Mouse (Mus musculus) embryonic facial prominence, embryonic 11.5 days (tissue): ENCODE measurements around the gene A830031A19Rik. TPM values are rescaled to one million over a fixed set of nuclear protein-coding genes. Genes with fewer than 3 reads are reported as not detected.

Source experiments
- ATAC-seq: fragments of 200-750 bp; cut with Nextera tagmentation; replicated peaks from 2 replicates; pipeline ENCODE4 v1.8.0; 2017; ENCODE audit warnings: low read depth; ENCODE audit not compliant: insufficient number of reproducible peaks, low FRiP score, low TSS enrichment
- DNase-seq: peaks from one replicate; pipeline ENCODE4 v3.0.0-alpha.2; 2015; ENCODE audit warnings: low spot score
- H3K27ac ChIP-seq: fragments of 300-500 bp; sonication (generic); replicated peaks from 2 replicates; pipeline ENCODE4 v1.5.1; 2014; ENCODE audit warnings: mild to moderate bottlenecking, low read depth, low read length, control low read depth
- H3K27me3 ChIP-seq: fragments of 300-500 bp; sonication (generic); 2 replicates; pipeline ENCODE4 v1.6.1; 2014; ENCODE audit warnings: mild to moderate bottlenecking, low read length, moderate library complexity, mixed read lengths; ENCODE audit not compliant: control insufficient read depth, insufficient read depth
- H3K36me3 ChIP-seq: fragments of 300-500 bp; sonication (generic); replicated peaks from 2 replicates; pipeline ENCODE4 v1.6.1; 2014; ENCODE audit warnings: low read depth, mild to moderate bottlenecking, low read length, moderate library complexity, mixed read lengths; ENCODE audit not compliant: control insufficient read depth, insufficient read depth
- H3K4me1 ChIP-seq: fragments of 300-500 bp; sonication (generic); 2 replicates; pipeline ENCODE4 v1.6.1; 2014; ENCODE audit warnings: low read length, mixed read lengths; ENCODE audit not compliant: control insufficient read depth, insufficient read depth
- H3K4me2 ChIP-seq: fragments of 300-500 bp; sonication (generic); 2 replicates; pipeline ENCODE4 v1.6.1; 2014; ENCODE audit warnings: low read depth, mild to moderate bottlenecking, control low read depth, low read length, moderate library complexity
- H3K4me3 ChIP-seq: fragments of 300-500 bp; sonication (generic); 2 replicates; pipeline ENCODE4 v1.5.1; 2014; ENCODE audit warnings: low read depth, low read length, control low read depth
- H3K9ac ChIP-seq: fragments of 300-500 bp; sonication (generic); replicated peaks from 2 replicates; pipeline ENCODE4 v1.6.1; 2014; ENCODE audit warnings: mild to moderate bottlenecking, control low read depth, low read length
- H3K9me3 ChIP-seq: fragments of 300-500 bp; sonication (generic); replicated peaks from 2 replicates; pipeline ENCODE4 v1.6.1; 2016; ENCODE audit warnings: mild to moderate bottlenecking, low read length, inconsistent platforms, mixed read lengths; ENCODE audit not compliant: control insufficient read depth
- WGBS: fragments of 180-500 bp; shearing (Covaris S2); extraction: QIAGEN DNeasy Blood & Tissue Kit; methylation state at CpG from one replicate; pipeline ENCODE4 v1.1.7; 2014; 5-methylcytosine and 5-hydroxymethylcytosine counted together
- polyA plus RNA-seq: library from polyadenylated mRNA; unstranded; fragments of >200 nt; fragmentation: Nextera tagmentation; extraction: Ambion mirVana; gene quantifications from 2 replicates; pipeline ENCODE4 v1.2.1, GENCODE M21; 2014

A830031A19Rik gene
- polyA plus RNA-seq, 1 experiment from 2014 or later, result not detected

DNA sequence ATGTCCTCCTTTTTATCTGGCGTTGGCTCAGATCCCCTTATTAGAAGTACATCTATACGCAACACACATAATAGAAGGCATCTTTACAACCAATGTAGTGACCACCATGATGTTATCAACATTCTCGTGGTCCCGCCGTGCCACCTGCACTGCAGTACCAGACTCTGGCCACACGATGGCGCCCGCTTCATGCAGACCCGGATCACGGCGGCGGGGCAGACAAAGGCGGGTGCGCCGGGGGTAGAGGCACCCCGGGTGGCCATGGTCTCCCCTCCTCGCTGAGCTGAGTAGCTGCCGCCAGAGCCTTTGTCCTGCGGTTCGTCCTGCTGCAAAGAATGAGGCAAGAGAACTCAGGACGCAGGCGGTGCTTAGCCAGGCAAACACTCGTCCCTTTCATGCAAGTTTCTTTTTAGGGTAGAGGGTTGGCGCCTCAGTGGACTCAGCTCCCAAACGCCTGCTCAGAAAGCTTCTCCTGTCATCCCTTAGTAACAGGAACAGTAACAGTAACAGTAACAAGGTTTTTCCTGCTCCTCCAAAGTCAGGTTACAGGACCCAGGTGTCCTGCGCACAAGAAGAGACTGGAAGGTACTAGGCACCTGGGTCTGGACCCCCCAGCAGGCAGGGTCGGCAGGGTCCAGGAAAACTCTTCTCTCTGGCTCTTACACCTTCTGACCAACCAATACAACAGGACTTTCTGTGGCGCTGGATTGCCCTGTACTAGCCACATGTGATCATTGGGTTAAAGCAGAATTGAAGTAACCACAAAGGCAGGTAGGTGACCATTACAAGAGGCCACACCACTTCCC, 25.4 kb downstream of the A830031A19Rik start:
- Histone ChIP-seq H3K27ac (no peak overlapping the region), H3K4me3 (peak overlapping the region; percentile 36), H3K36me3 (no peaks in the 10 kb centered on the region), H3K9me3 (no peaks in the 10 kb centered on the region), H3K9ac (peak overlapping the region; percentile 77), H3K27me3 (no peaks in the 10 kb centered on the region), H3K4me1 (no peaks in the 10 kb centered on the region), H3K4me2 (peak overlapping the region; percentile 69)
- ATAC-seq (peak; percentile 79), DNase-seq (peak; percentile 92)
- WGBS, result 5% methylated on average over 28 of the region's 28 CpGs

DNA sequence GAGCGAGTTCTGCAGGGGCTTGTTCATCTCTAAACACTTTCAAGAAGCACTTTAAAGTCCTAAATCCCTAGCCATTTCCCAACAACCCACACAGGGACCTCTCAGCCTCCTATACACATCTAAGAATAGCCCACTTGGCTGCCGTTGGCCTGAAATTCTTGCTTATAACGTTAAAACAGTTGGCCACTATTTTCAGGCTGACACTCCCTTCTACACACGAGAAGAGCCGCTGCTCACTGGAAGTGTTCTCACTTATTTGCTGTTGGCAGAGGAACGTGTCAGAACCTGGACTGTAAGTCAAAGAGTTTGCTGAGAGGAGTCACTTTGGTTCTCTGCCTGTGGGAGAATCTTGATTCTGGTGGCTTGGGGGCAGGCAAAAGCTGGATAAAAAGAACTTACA, 30.8 kb downstream of the A830031A19Rik start:
- ATAC-seq (no peak), DNase-seq (no peak)
- Histone ChIP-seq H3K4me1 (no peaks in the 10 kb centered on the region), H3K27ac (no peak overlapping the region), H3K27me3 (no peaks in the 10 kb centered on the region), H3K9ac (no peak overlapping the region), H3K4me2 (no peak overlapping the region), H3K36me3 (no peaks in the 10 kb centered on the region), H3K4me3 (no peak overlapping the region), H3K9me3 (no peaks in the 10 kb centered on the region)
- 82% methylated on average over 6 of the region's 6 CpGs for WGBS

DNA sequence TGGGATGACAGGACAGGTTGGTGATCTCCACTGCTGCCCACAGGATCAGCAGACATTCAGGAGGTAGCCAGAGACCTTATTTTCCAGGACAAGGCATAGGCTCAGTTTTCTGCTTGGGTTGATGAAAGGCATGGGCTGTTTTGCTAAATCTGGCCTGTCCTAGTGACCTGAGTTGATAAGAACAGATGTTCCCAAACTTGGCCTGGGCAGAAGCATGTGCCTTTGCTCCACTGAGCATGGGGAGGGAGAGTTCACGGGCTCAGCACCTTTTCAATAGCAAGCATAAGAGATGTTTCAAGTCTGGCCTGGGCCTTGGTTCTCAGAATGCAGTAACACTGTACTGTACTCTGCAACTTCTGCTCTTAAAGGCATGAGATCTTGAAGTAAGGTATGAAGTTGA, 54.1 kb downstream of the A830031A19Rik start:
- Histone ChIP-seq H3K27ac (no peak overlapping the region), H3K36me3 (no peaks in the 10 kb centered on the region), H3K4me3 (no peak overlapping the region), H3K4me1 (no peaks in the 10 kb centered on the region), H3K4me2 (no peak overlapping the region), H3K9me3 (no peaks in the 10 kb centered on the region), H3K27me3 (no peaks in the 10 kb centered on the region), H3K9ac (no peak overlapping the region)
- DNase-seq (no peak), ATAC-seq (no peak)
- WGBS, result 75% methylated on average over 1 of the region's 1 CpGs

DNA sequence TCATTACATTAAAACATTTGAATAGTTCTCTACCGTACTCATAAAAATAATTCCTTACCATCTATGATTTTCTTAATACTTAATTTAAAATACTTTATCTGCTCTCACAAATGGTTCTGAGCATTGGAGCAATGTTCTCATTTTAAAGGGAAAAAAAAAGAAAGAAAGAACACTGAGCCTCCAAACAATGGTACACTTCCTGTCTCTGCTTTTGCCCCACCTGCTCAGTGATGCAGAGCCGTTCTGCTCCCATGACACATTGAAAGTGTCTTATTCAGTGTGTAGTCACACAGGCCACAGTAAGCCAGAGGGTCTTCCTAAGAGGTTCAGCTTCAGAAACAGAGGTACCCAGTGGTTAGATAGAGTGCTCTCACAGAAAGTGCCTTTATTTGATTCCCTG, 56.1 kb downstream of the A830031A19Rik start:
- no peak overlapping the region for H3K4me3 ChIP-seq
- no peak overlapping the region for H3K27ac ChIP-seq
- WGBS, result 78% methylated on average over 2 of the region's 2 CpGs
- no peak overlapping the region for H3K9ac ChIP-seq
- H3K36me3 ChIP-seq, result no peaks in the 10 kb centered on the region
- no peaks in the 10 kb centered on the region for H3K4me1 ChIP-seq
- H3K27me3 ChIP-seq, result no peaks in the 10 kb centered on the region
- H3K4me2 ChIP-seq, result no peak overlapping the region
- no peaks in the 10 kb centered on the region for H3K9me3 ChIP-seq
- DNase-seq (no peak), ATAC-seq (no peak)

GRCm38 (mm10) chr11:24016647-24017179, 58.1 kb downstream of the A830031A19Rik start:
- no peak for ATAC-seq
- Histone ChIP-seq H3K4me1 (no peaks in the 10 kb centered on the region), H3K27me3 (no peaks in the 10 kb centered on the region), H3K9me3 (no peaks in the 10 kb centered on the region), H3K4me2 (no peak overlapping the region), H3K27ac (no peak overlapping the region), H3K9ac (no peak overlapping the region), H3K4me3 (no peak overlapping the region), H3K36me3 (no peaks in the 10 kb centered on the region)
- no peak for DNase-seq
- 38% methylated on average over 2 of the region's 2 CpGs for WGBS

- H3K27me3 ChIP-seq, result no peaks in the 10 kb centered on the region
- H3K4me3 ChIP-seq, result no peak overlapping the region
- 81% methylated on average over 3 of the region's 3 CpGs for WGBS
- ATAC-seq, result no peak
- no peak overlapping the region for H3K27ac ChIP-seq
- no peaks in the 10 kb centered on the region for H3K36me3 ChIP-seq
- H3K9me3 ChIP-seq, result no peaks in the 10 kb centered on the region
- no peaks in the 10 kb centered on the region for H3K4me1 ChIP-seq
- H3K4me2 ChIP-seq, result no peak overlapping the region
- no peak overlapping the region for H3K9ac ChIP-seq
- no peak for DNase-seq
Measured at GRCm38 (mm10) chr11:24016049-24016448, 58.8 kb downstream of the A830031A19Rik start.

- Histone ChIP-seq H3K27me3 (no peaks in the 10 kb centered on the region), H3K9me3 (no peaks in the 10 kb centered on the region), H3K36me3 (no peaks in the 10 kb centered on the region), H3K9ac (no peak overlapping the region), H3K4me3 (no peak overlapping the region), H3K4me1 (no peaks in the 10 kb centered on the region), H3K27ac (no peak overlapping the region), H3K4me2 (no peak overlapping the region)
- 75% methylated on average over 5 of the region's 5 CpGs for WGBS
- DNase-seq (no peak), ATAC-seq (no peak)
Measured at GRCm38 (mm10) chr11:24014642-24015041, 60.2 kb downstream of the A830031A19Rik start.

DNA sequence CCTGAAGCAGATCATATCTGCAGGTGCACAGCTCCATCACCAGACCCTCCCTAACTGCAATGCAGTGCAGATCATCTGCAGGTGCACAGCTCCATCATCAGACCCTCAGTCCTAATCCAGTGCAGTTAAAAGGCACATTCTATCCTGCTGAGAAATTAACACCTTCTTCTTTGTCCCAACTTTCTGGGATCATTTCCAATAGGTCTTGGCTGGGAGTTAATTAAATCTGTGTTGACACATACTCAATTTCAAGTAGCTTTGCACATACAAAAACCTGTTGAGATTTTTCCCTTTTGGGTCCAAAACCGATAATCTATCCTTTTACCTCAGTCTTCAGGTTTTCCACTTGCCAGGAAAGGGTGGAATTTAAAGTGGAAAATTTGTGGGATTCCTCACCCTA, 62.6 kb downstream of the A830031A19Rik start:
- ATAC-seq, result no peak
- WGBS, result 80% methylated on average over 1 of the region's 1 CpGs
- H3K9me3 ChIP-seq, result no peaks in the 10 kb centered on the region

More for the DNA sequence above, 62.6 kb downstream of the A830031A19Rik start:
- Histone ChIP-seq H3K27ac (no peak overlapping the region), H3K9ac (no peak overlapping the region), H3K27me3 (no peaks in the 10 kb centered on the region), H3K4me1 (no peaks in the 10 kb centered on the region), H3K4me3 (no peak overlapping the region), H3K36me3 (no peaks in the 10 kb centered on the region), H3K4me2 (no peak overlapping the region)
- DNase-seq, result no peak
